Mouse (Mus musculus) adrenal gland, postnatal 36 days (tissue): ENCODE measurements around the gene Cd33. TPM values are rescaled to one million over a fixed set of nuclear protein-coding genes. Genes with fewer than 3 reads are reported as not detected.

ENCODE experiments used
- DNase-seq, 2 experiments: peaks; one replicate each; pipeline ENCODE4 v3.0.0; 2021; ENCODE audit warnings: mixed read lengths in 1 of 2
- total RNA-seq, 2 experiments: library from RNA; stranded (reverse); gene quantifications; 2 replicates each; pipeline ENCODE4 v1.2.3; 2021

Cd33 gene
- total RNA-seq, 2 experiments from 2014 or later: 2.2 to 3.7 TPM

DNA sequence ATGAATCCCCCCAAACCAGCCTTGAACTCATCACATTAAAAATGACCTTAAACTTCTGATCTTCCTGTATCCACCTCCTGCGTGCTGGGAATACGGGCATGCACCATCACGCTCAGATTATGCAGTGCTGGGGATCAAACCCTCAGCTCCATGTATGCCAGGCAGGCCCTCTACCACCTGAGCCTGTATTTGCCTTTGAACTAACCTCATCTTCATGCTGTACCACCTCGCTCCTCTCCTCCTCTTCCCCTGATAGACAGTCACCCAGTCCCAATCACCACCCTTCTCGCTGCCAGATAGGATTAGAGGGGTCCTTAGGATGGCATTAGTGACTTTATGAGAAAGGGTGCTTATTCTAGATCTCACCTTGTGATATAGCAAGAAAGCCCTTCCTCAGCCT lies 29.2 kb downstream of the Cd33 start:
- no peak for DNase-seq

DNA sequence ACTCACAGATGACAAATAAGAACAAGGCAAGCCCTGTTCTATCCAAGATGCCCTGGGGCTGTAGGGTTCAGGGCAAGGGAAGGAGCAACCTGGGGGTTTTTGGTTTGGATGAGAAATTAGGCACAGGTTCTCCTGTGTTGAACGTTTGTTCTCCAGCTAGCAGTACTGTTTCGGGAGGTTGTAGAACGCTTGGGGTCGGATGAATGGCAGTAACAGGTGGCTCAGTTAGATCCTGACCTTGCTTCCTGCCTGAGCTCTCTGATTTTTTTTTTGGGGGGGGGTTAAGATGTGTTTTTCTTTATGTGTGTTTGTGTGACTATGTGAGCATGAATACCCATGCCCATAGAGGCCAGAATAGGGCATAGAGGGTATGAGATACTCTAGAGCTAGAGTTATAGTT lies 31.7 kb downstream of the Cd33 start:
- DNase-seq: no peak

DNA sequence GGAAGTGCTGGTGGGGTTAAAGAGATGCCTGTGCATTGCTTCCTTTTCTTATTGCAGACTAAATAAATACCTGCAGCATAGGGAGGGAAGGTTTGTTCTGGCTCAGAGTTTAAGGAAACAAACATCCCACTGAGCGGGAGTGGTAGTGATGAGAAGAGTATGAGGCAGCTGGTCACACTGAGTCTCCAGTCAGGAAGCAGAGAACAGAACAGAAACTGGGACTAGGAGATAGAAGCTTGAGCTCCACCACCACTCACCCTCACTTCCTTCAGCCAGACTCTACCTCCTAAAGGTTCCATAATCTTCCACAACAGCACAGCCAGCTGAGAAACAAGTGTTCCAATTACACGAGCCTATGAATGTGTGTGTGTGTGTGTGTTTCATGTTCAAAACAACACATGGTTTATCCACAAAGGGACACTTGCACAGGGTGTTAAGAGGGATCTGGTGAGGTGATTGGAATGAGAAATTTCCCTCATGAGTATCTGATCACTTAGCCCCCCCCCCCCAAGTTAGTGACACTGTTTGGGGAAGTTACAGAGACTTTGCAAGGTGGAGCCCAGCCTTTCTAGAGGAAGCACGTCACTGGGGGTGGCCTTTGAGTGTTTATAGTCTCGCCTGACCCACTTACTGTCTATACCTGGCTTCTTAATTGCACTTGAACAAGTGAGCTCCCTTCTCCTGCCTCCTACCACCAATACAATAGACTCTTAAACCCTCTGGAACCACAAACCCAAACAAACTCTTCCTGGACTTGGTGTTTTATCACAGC lies 32.3 kb downstream of the Cd33 start:
- DNase-seq: no peak

DNA sequence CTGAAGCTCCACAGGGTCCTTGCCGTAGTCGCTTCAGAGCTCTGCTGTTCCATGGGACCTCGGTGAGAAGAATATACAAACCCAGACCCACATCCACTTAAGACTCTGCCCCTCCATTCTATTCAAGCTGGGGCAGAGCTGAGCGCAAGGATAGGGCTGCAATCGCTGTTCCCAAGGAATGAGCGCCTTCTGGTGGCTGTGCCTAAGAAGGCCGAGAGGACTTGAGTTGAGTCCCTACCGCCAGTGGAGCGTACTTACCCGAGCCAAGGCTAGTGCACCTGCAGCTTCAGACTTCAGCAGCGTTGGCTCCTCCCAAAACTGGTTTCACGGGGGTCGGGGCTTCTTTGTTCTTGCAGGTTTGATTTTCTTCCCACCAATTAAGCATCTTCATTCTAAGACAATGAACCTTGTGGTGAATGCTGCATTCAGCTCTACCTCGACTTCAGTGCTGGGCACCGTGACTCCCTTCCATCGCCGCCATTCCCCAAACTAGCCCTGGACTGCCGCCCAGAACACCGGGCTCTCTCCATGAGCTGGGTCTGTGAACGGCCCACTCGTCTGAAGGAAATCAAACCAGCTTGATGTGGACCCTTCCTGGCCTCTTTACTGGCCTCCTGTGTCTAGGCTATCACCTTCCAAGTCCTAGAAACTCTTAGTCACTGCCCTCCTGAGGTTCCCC lies 48.7 kb downstream of the Cd33 start:
- DNase-seq: peak; percentile 53 to 65

DNA sequence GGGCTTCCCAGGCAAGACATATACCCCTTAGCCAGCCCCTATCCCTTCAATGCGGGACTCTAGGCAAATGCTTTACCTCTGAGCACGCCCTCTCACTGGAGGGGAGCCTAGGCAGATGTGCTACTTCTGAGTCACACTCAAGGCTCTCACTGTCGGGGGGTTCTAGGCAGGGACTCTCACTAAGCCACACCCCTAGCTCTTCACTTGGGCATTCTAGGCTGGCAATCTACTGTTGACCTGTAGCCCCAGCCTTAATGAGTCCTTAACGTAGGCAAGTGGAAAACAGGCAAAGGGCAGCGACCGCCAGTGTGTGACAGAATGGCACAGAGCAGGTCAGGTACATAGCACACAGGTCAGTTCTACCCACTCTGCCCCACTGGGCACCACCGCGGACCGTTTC lies 53.4 kb downstream of the Cd33 start:
- no peak for DNase-seq

DNA sequence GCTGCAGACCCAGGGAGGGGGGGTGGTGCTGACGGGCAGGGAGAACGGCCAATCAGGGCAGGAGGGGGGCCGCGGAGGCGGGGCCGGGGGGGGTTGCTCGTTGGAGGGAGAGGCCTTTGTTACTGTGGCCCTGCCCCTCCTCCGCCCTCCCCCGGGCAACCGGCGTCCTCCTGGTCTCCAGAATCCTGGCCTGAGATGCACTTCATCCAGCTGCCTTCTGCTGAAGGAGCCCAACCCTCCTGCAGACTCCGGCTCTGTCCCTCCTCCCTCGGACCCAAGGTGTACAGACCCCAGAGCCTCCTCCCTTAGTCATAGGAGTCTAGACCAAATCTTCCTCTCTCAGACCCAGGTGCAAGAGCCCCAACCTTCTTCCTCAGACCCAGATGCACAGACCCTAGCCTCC lies 54.0 kb downstream of the Cd33 start:
- peak; percentile 44 to 67 for DNase-seq

DNA sequence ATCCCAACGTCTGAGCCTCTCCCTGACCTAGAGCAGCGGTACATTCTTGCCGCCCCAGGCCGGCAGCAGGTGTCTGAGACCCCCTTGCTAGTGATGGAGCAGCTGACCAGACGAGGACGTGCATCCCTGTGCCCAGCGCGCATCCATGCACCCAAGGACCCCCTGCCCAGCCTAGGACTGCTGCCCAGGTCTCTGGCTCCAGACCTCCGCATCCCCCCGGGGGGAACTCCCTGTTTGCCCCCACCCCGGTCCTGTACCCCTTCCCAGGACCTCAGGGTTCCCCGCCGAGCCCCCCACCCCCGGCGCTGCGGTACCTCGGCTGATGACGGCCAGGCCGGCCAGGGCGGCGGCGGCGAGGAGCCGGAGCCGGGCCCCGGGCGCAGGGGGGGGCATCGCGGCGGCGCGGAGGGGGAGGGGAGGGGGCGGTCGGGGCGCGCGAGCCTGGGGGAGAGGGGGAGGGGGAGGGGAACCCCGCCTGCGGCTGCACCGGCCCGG lies 54.5 kb downstream of the Cd33 start, which contains the start of gene Iglon5:
Gene Iglon5, minus strand, starts transcription at position 445 of the 495 bp plus-strand sequence.
- DNase-seq: peak in 1 of 2 experiments; percentile 17

DNA sequence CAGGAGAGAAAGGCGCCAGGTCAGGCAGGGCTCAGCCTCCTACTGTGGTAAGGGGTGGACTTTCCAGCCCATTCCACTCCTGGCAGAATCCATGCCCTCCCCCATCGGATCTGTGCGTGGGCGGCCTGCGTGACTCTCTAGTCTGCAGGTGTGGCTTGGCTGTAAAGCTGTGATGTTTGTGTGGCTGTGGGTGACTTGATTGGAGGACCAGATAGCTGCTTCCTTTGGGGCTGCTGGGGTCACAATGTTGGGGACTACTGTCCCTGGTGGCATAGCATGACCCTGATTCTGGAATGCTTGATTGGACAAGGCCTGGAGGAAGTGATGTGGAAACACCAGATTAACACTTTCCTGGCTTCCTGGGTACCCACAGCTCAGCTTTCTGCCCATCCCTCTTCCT lies 55.6 kb downstream of the Cd33 start:
- no peak for DNase-seq

DNA sequence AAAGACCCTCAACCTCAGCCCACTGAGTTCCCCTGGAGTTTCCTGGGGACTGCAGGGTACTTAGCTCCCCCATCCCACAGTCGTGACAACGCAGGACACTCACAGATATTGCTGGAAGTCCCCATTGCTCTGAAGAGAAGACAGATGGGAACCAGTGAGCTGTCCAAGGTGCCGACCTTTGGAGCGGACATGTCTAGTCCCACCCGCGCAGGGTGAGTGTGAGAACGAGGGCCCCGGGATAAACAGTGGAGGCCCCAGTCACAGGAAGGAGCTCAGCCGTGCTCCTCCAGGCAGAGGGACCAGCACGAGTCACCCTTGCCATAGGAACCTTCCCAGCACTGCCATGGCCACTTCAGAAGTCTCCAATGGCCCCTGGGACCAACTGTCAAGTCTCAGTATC lies 61.0 kb downstream of the Cd33 start:
- peak; percentile 29 to 54 for DNase-seq

DNA sequence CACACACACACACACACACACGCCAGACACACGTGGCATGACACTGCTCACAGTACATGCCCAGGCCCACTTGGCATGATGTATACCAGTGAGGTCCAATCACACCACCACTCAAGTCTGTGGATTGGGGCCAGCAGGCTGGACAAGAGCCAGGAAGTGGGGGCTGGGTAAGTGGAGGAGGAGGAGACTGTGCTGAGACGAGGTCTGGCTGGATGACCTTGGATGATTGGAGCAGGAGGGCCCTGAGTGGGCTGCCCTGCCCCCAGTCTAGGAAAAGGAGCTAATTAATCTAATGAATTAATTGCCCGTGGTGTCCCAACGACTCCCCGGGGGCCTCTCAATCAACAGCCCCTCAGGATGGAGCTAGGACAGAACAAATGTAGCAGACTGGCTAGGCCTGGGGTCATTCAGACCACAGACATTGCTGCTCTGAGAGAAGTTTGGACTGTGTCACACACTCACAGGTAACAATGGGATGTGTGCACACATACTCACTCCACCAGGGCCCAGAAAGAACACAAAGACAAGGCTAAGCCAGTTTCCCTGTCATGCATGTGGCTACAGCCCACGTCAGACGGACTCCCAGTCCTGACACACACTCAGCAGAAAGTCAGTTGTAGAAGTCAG lies 62.0 kb downstream of the Cd33 start:
- peak in 1 of 2 experiments; percentile 33 for DNase-seq

DNA sequence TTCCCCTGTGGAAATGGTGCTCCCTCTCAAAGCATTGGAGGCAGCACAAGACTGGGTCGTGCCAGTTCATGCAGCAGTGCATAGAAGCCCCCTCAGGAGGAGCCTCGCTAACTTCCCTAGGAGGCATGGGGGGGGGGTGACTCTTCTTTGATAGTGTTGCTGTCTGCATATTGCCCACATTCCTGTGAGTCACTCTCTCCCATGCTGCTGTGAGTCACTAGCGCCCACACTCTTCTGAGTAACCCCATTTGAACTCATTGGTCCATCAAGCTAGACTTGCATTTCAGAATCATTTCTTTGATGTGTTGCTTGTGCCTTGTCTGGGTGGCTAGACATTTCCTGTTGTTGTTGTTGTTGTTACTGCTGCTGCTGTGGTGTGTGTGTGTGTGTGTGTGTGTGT lies 63.0 kb downstream of the Cd33 start:
- peak; percentile 37 to 42 for DNase-seq

DNA sequence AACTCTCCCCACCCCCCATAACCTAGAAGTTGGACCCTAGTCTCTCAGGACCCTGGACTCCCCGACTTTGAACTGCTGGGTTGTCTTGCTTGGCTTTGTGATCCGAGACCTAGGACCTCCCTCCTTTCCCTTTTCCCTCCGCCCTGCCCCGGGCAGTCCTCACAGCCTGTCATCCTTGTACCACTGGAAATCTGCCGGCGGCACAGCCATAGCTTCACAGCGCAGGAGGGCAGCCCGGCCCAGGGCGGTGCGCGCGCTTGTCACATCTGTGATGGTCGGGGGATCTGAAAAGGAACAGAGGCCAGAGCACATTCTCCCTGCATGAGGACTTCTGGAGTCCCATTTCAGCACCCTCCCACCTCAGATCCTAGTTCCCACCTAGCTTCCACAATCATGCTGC lies 67.9 kb downstream of the Cd33 start:
- no peak for DNase-seq

DNA sequence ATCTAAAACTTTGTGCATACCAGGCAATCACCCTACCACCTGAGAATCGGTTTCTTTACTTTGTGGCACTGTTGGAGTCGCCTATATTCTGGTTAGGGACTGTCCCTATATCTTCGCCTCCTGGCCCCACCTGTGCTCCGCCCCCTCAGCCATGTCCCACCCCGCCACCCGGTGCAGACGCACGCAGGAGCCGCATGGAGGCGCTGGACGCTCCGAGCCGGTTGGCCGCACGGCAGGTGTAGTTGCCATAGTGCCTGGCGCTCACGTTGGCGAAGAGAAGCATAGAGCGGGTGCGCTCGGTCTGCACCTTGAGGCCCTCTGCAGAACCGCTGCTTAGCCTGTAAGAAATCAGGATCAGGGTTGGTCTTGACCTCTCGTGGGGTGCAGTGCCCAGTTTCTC lies 68.5 kb downstream of the Cd33 start:
- no peak for DNase-seq

Other genes with a start within 250 kb of the Cd33 start
- 10 to 100 TPM; 19.1 to 24.9 TPM for gene Zfp715, start 231.1 kb downstream of the Cd33 start, total RNA-seq
- under 1 TPM in 1 of 2 experiments, not detected in 1; 0.20 TPM for gene Siglecf, start 193.1 kb downstream of the Cd33 start, total RNA-seq
- gene Siglecg, start 136.2 kb downstream of the Cd33 start, total RNA-seq: under 1 TPM in 1 of 2 experiments, not detected in 1; 0.33 TPM
- not detected for gene Lim2, start 116.8 kb downstream of the Cd33 start, total RNA-seq
- gene Nkg7, start 107.4 kb downstream of the Cd33 start, total RNA-seq: under 1 TPM in 1 of 2 experiments, not detected in 1; 0.50 TPM
- gene Cldnd2, start 103.6 kb downstream of the Cd33 start, total RNA-seq: not detected
- gene Etfb, start 100.3 kb downstream of the Cd33 start, total RNA-seq: 100 to 1,000 TPM; 504 to 548 TPM
- gene Gm45233, start 100.3 kb downstream of the Cd33 start, total RNA-seq: 1 to 10 TPM in 1 of 2 experiments, not detected in 1; 1.2 TPM
- gene Vsig10l, start 81.3 kb downstream of the Cd33 start, total RNA-seq: 1 to 10 TPM; 1.5 to 1.7 TPM
- 1 to 10 TPM; 1.3 to 1.5 TPM for gene Iglon5, start 54.4 kb downstream of the Cd33 start, total RNA-seq
- gene 4931406B18Rik, start 38.5 kb downstream of the Cd33 start, total RNA-seq: not detected
- gene Zfp658, start 17.8 kb upstream of the Cd33 start, total RNA-seq: 1 to 10 TPM; 2.5 to 2.6 TPM
- gene Zfp719, start 35.2 kb upstream of the Cd33 start, total RNA-seq: 10 to 100 TPM; 16.4 to 19.9 TPM
- under 1 TPM in 1 of 2 experiments, not detected in 1; 0.26 TPM for gene Zfp819, start 62.7 kb upstream of the Cd33 start, total RNA-seq
- gene Ceacam18, start 90.3 kb upstream of the Cd33 start, total RNA-seq: not detected
- 1 to 10 TPM; 2.4 to 3.6 TPM for gene Siglece, start 115.7 kb upstream of the Cd33 start, total RNA-seq
- gene Ctu1, start 127.6 kb upstream of the Cd33 start, total RNA-seq: 10 to 100 TPM; 11.2 to 14.6 TPM
- not detected for gene Klk14, start 146.0 kb upstream of the Cd33 start, total RNA-seq
- gene Klk13, start 168.1 kb upstream of the Cd33 start, total RNA-seq: not detected
- gene Klk12, start 224.5 kb upstream of the Cd33 start, total RNA-seq: not detected
- not detected for gene Klk11, start 230.2 kb upstream of the Cd33 start, total RNA-seq
- under 1 TPM; 0.23 to 0.33 TPM for gene Klk10, start 236.6 kb upstream of the Cd33 start, total RNA-seq
- not detected for gene Klk9, start 247.5 kb upstream of the Cd33 start, total RNA-seq